Mouse (Mus musculus) hindbrain, embryonic 13.5 days (tissue): Measurements from ENCODE around the gene Fgfrl1. TPM values are rescaled to one million over a fixed set of nuclear protein-coding genes. Genes with fewer than 3 reads are reported as not detected.

Experiments
- ATAC-seq: fragments of 200-750 bp; cut with Nextera tagmentation; 2 replicates; pipeline ENCODE4 v1.8.0; 2017; ENCODE audit warnings: moderate TSS enrichment; ENCODE audit not compliant: low FRiP score
- H3K27ac ChIP-seq: fragments of 300-500 bp; sonication (generic); 2 replicates; pipeline ENCODE4 v1.5.1; 2015; ENCODE audit warnings: inconsistent platforms, mild to moderate bottlenecking, moderate library complexity
- H3K27me3 ChIP-seq: fragments of 300-500 bp; sonication (generic); 2 replicates; pipeline ENCODE4 v1.6.1; 2015; ENCODE audit warnings: mild to moderate bottlenecking, inconsistent platforms
- H3K36me3 ChIP-seq: fragments of 300-500 bp; sonication (generic); 2 replicates; pipeline ENCODE4 v1.6.1; 2015; ENCODE audit warnings: mild to moderate bottlenecking, inconsistent platforms
- H3K4me1 ChIP-seq: fragments of 300-500 bp; sonication (generic); replicated peaks from 2 replicates; pipeline ENCODE4 v1.6.1; 2015; ENCODE audit warnings: inconsistent platforms
- H3K4me2 ChIP-seq: fragments of 300-500 bp; sonication (generic); 2 replicates; pipeline ENCODE4 v1.6.1; 2015; ENCODE audit warnings: inconsistent platforms, mild to moderate bottlenecking, moderate library complexity
- H3K4me3 ChIP-seq: fragments of 300-500 bp; sonication (generic); 2 replicates; pipeline ENCODE4 v1.5.1; 2015; ENCODE audit warnings: mild to moderate bottlenecking, inconsistent platforms
- H3K9ac ChIP-seq: fragments of 300-500 bp; sonication (generic); 2 replicates; pipeline ENCODE4 v1.6.1; 2015; ENCODE audit warnings: mild to moderate bottlenecking, inconsistent platforms
- H3K9me3 ChIP-seq: fragments of 300-500 bp; sonication (generic); 2 replicates; pipeline ENCODE4 v1.6.1; 2016; ENCODE audit warnings: inconsistent platforms
- WGBS: fragments of 180-500 bp; shearing (Covaris S2); methylation state at CpG from one replicate; pipeline ENCODE4 v1.1.7; 2015; 5-methylcytosine and 5-hydroxymethylcytosine counted together
- polyA plus RNA-seq: library from polyadenylated mRNA; unstranded; fragments of >200 nt; fragmentation: Nextera tagmentation; extraction: Ambion mirVana; gene quantifications from 2 replicates; pipeline ENCODE4 v1.2.1, GENCODE M21; 2015

Fgfrl1 gene
- polyA plus RNA-seq, 1 experiment from 2014 or later, result 4.7 TPM

DNA sequence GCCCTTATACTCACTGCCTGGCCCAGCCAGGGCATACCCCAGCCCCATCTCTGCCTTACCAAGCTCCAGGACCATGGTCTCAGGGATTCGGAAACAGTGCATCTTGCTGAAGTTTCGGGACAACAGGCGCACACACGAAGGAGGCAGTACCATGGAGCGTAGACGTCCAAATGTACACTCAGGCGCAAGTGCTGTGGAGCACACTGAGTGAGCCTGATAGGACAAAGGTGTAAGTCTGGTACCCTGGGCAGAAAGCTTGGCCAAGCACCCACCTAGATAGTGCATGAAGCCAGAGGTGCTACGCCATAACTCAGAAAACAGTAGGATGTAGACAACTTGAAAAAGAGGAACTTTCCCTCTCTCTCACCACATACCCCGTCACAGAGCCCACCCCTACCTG is 36.8 kb upstream of the Fgfrl1 start:
- peaks cover 67% of the 10 kb centered on the region for H3K36me3 ChIP-seq

DNA sequence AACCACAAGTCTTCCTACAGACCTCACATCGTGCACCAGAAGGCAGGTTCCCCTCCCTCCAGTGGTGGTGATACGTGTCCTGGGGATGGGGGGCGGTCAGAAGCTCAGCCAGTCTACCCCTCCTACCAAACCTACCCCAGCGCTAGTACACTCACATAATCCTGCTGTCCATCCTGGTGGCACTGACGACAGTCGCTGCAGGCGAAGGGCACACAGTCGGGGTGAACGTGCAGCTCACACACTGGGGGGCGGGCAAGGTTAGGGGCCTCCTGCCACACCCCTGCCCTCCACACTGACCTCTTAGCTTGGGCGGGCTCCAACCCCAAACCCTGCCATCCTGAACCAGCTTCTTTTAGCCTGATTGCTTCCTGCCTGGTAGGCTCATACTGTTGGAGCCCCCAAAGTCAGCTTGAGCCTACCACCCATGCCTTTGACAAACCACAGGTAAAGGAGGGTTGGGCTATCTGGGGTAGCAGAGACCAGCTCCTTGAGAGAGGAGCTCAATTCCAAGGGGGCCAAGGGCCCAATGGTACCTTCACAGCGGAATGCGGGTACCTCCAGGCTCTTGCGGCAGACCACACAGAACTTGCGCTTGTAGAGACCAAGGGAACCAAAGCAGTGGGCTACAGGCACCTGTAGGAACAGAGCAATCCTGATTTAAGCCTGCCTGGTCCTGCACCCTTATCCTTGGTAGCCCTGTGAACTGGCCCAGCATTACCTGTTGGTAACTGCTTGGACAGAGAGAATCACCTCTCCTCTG is 36.1 kb upstream of the Fgfrl1 start:
- Histone ChIP-seq H3K9ac (no peak overlapping the region), H3K36me3 (peaks cover 61% of the 10 kb centered on the region), H3K27me3 (no peaks in the 10 kb centered on the region), H3K4me3 (no peak overlapping the region), H3K27ac (no peak overlapping the region), H3K9me3 (no peaks in the 10 kb centered on the region), H3K4me2 (no peak overlapping the region), H3K4me1 (peaks cover 24% of the 10 kb centered on the region)
- 94% methylated on average over 15 of the region's 15 CpGs for WGBS
- ATAC-seq, result no peak

More for the DNA sequence above, 36.8 kb upstream of the Fgfrl1 start:
- Histone ChIP-seq H3K27ac (no peak overlapping the region), H3K9ac (no peak overlapping the region), H3K4me3 (no peak overlapping the region), H3K4me2 (no peak overlapping the region), H3K9me3 (no peaks in the 10 kb centered on the region), H3K4me1 (peaks cover 24% of the 10 kb centered on the region), H3K27me3 (no peaks in the 10 kb centered on the region)
- ATAC-seq, result no peak
- 95% methylated on average over 9 of the region's 9 CpGs for WGBS

DNA sequence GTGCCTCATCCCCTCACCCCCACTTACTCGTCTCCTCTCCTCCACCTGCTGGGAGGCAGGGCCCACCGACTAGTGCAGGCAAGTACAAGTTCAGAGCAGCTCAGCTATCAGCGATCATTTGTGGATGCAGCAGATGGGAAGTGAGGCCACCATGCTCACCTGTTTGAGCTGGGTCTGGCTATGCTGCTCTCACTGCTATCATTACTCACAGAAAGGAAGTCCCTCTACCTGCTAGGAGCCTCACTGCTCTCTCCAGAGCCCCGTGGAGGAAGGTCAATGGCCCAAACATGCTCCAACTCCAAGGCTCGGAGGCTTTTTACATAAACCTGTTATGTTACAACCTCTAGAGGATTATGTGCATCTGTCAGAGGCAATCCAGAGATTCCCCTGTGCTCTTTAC is 34.8 kb upstream of the Fgfrl1 start:
- WGBS, result 77% methylated on average over 5 of the region's 5 CpGs
- Histone ChIP-seq H3K27ac (no peak overlapping the region), H3K27me3 (no peaks in the 10 kb centered on the region), H3K4me2 (no peak overlapping the region), H3K4me1 (peaks cover 24% of the 10 kb centered on the region), H3K9me3 (no peaks in the 10 kb centered on the region), H3K36me3 (peaks cover 57% of the 10 kb centered on the region), H3K9ac (no peak overlapping the region; the same call in 1 of the 2 replicates), H3K4me3 (no peak overlapping the region)
- ATAC-seq, result no peak

DNA sequence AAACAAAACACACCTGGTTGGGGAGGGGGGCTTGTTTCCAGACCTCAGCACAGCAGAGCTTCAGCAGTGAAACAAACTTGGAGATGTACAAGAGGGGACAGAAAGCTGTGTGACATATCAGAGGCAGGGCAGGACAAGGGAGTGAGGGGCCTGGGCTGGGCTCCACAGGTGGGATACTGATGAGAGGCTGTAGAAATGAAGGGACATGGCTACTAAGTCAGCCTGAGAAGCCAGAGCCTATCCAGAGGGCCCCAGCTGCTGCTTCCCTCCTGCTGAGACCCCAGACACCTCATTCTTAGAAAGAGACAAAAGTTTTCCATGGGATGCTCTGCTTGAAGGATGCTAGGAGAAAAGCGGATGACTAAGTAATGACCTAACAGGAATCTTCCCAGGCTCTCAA is 33.6 kb upstream of the Fgfrl1 start:
- H3K4me3 ChIP-seq, result no peak overlapping the region
- ATAC-seq, result no peak
- H3K36me3 ChIP-seq, result peaks cover 45% of the 10 kb centered on the region
- peaks cover 24% of the 10 kb centered on the region for H3K4me1 ChIP-seq
- H3K27me3 ChIP-seq, result peaks cover 6% of the 10 kb centered on the region; the same call in 1 of the 2 replicates
- no peaks in the 10 kb centered on the region for H3K9me3 ChIP-seq
- peak overlapping the region; percentile 19; the same call in 1 of the 2 replicates for H3K9ac ChIP-seq
- H3K4me2 ChIP-seq, result no peak overlapping the region
- 71% methylated on average over 1 of the region's 1 CpGs for WGBS
- no peak overlapping the region for H3K27ac ChIP-seq

DNA sequence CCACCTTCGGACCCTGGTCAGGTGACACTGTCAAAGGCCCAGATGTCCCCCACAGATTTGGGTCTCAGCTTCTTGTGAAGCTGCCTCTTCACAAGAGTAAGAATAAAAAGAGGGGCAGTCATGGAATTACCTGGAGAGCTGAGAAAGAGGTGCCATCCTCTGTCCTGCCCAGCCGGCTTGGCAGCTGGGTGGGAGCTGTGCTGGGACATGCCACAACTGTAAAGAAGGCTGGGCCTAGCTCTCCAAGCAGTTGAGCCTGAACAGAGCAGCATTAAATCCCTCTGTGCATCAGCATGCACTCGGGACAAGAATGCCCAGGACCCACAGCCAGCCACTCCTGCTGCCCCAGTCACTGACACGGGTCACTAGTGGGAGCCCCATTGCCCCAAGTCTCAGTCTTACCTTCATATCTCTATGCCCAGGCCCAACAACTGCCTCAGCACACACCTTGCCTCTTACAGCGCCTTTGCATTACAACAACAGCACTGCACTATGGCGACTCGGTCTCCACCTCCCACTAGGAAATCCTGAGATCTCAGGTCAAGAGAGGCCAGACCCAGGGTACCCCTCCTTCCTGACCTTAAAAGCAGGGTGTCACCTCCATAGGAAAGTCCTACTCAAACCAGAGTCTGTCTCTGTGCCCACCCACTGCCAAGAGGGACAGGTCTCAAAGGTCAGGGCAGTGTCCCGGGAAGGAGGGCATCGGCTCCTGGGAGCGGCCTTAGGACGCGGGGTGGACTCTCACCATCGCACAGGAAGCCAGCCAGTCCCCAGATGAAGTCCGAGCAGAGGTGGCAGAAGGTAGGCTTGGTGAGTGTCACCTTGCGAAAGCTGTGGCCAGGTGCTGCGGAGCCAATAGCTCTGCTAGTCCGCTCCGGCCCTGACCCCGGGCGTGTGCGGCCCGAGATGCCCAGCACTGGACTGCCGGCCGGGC is 32.2 kb upstream of the Fgfrl1 start, which contains the start of gene Idua:
Idua (plus strand) TSS at position 634 of the 934 bp plus-strand sequence.
- Histone ChIP-seq H3K27ac (peak within 1 kb of the TSS; percentile 55; the same call in 1 of the 2 replicates), H3K9me3 (no peaks in the 10 kb centered on the region), H3K9ac (peak within 1 kb of the TSS; percentile 99), H3K4me2 (peak within 1 kb of the TSS; percentile 93), H3K4me1 (peaks cover 24% of the 10 kb centered on the region), H3K4me3 (peak within 1 kb of the TSS; percentile 92), H3K36me3 (peaks cover 32% of the 10 kb centered on the region), H3K27me3 (peaks cover 10% of the 10 kb centered on the region; the same call in 1 of the 2 replicates)
- peak; percentile 65 for ATAC-seq
- WGBS, result 12% methylated on average over 21 of the region's 24 CpGs

DNA sequence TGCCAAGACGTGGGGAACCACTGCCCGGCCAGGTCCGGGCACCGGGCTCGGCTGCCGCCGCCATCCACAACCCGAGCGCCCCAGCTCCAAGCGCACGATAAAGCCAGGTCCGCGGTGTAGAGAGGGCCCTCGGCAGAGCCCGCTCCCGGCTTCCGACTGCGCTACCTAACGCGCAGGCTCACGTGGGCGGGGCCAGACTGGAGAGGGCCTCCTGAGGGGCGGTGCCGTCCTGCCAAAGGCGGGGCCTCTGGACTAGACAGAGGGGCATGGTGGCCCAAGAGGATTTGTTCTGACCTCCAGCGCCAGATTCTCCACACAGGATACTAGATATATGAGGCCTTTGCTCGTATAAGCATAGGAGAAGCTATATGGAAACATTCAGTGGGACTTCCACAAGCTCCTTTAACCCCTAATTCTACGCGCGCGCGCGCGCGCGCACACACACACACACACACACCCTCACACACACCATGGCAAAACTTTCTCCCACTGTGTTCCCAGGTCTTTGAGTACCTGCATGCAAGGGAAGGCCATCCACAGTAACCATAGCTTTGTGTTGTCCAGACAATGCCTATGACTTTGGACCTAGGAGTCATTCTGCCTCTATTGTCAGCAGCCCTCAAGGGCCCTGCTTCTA is 31.4 kb upstream of the Fgfrl1 start:
- peaks cover 24% of the 10 kb centered on the region for H3K4me1 ChIP-seq
- H3K36me3 ChIP-seq, result peaks cover 24% of the 10 kb centered on the region
- H3K27ac ChIP-seq, result peak overlapping the region; percentile 55; the same call in 1 of the 2 replicates
- WGBS, result 16% methylated on average over 36 of the region's 36 CpGs
- H3K27me3 ChIP-seq, result peaks cover 12% of the 10 kb centered on the region; the same call in 1 of the 2 replicates
- ATAC-seq, result peak; percentile 97
- peak overlapping the region; percentile 93 for H3K4me2 ChIP-seq
- peak overlapping the region; percentile 92 for H3K4me3 ChIP-seq
- peak overlapping the region; percentile 99 for H3K9ac ChIP-seq
- no peaks in the 10 kb centered on the region for H3K9me3 ChIP-seq

DNA sequence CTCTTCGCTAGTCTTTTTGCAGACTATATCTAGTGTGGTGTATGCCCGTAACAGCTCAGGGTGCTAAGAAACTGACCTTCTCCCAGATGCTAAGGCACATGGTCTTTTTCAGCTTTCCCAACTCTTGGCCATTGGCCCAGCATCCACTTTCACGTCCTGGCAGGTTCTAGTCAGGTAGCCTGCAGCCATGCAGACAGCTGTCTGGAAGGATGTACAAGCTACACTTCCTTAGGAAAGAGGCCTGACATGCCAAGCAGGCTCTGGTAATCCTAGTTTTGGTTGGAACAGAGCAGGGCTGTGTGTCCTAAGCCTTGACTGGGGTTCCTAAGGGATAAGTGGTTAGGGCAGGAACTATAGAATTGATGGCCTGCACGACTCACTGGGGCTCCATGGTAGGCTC is 29.4 kb upstream of the Fgfrl1 start:
- 89% methylated on average over 4 of the region's 4 CpGs for WGBS
- peaks cover 15% of the 10 kb centered on the region; the same call in 1 of the 2 replicates for H3K27me3 ChIP-seq
- no peak overlapping the region for H3K4me3 ChIP-seq
- H3K9me3 ChIP-seq, result no peaks in the 10 kb centered on the region
- no peak overlapping the region for H3K4me2 ChIP-seq
- H3K36me3 ChIP-seq, result peaks cover 4% of the 10 kb centered on the region
- no peak overlapping the region for H3K9ac ChIP-seq
- H3K27ac ChIP-seq, result no peak overlapping the region
- no peak for ATAC-seq
- peaks cover 24% of the 10 kb centered on the region for H3K4me1 ChIP-seq

DNA sequence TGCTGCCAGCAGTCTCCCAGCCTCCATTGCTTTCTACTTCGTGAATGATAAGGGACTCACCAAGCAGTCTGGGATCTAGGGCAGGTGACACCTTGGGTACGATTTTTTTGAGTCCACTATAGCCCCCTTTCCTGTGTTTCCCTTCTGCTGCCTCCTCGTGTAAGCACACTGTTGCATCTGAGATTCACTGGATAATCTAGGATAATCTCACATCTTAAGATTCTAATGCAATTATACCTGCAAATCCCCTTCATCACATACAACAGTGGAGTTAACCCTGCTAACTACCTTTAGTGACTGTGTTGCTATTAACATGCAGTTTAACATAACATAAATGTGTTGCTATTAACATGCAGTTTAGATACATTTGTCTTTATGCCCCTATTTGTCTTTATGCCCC is 27.1 kb upstream of the Fgfrl1 start:
- Histone ChIP-seq H3K27me3 (peaks cover 15% of the 10 kb centered on the region; the same call in 1 of the 2 replicates), H3K4me2 (no peak overlapping the region), H3K27ac (no peak overlapping the region), H3K9me3 (no peaks in the 10 kb centered on the region), H3K4me1 (peaks cover 19% of the 10 kb centered on the region), H3K36me3 (no peaks in the 10 kb centered on the region), H3K4me3 (no peak overlapping the region), H3K9ac (no peak overlapping the region)
- ATAC-seq, result no peak
- 51% methylated on average over 3 of the region's 3 CpGs for WGBS

DNA sequence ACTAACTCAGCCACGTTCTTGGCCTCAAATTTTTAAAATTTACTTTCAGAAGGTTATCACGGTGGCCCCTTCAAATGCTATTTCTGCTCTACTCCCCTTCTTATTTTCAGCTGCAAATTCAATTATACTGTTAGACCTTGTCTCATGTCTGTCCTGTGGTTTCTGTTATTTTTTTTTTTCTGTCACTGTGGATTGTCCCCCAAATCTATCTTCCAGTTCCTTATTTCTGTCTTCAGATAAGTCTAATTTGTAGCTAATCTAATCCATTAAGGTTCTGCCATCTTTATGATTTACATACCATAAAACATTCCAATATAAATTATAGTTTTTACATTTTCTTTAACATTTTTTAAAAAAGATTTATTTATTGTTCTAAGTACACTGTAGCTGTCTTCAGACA is 24.8 kb upstream of the Fgfrl1 start:
- no peak for ATAC-seq
- 84% methylated on average over 2 of the region's 2 CpGs for WGBS

DNA sequence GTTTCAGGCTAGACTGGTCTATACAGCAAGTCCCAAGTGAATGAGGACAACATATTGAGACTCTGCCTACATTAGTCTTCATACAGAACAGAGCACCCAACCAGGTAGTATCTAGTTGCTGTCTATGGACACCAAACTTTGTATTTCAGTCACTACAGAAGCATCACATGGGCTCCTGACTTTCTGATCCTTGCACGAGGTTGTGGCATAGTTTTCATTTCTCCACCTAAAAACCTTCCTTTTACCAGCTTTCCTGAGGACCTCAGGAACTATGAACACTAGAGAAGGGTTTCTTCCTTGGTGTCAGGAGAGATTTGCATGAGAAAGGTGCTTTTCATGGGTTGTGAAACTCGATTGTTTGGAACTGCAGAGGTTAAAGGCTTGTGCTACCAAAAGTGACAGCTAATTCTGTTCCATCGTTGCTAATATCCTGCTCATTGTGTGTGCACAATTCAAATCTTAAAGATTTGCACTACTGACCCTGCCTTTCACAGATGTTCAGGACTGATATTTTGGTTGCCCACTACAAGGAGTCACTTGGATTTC is 23.7 kb upstream of the Fgfrl1 start:
- 0 out of 2 replicates have a peak, but pooled peaks cover 9% of the 10 kb centered on the region for H3K27me3 ChIP-seq
- peak overlapping the region; percentile 87 for H3K27ac ChIP-seq
- H3K4me2 ChIP-seq, result peak overlapping the region; percentile 69
- H3K9me3 ChIP-seq, result no peaks in the 10 kb centered on the region
- H3K9ac ChIP-seq, result peak overlapping the region; percentile 82
- peaks cover 22% of the 10 kb centered on the region for H3K36me3 ChIP-seq
- 14% methylated on average over 3 of the region's 3 CpGs for WGBS
- no peak for ATAC-seq
- peak overlapping the region; percentile 52 for H3K4me3 ChIP-seq
- H3K4me1 ChIP-seq, result peaks cover 22% of the 10 kb centered on the region

More for the DNA sequence above, 24.8 kb upstream of the Fgfrl1 start:
- Histone ChIP-seq H3K9me3 (no peaks in the 10 kb centered on the region), H3K4me1 (peaks cover 22% of the 10 kb centered on the region), H3K27ac (no peak overlapping the region), H3K4me3 (no peak overlapping the region), H3K9ac (no peak overlapping the region), H3K36me3 (peaks cover 11% of the 10 kb centered on the region), H3K27me3 (peaks cover 15% of the 10 kb centered on the region; the same call in 1 of the 2 replicates), H3K4me2 (no peak overlapping the region)
